Mouse (Mus musculus) CH12.LX (cell line): ENCODE results near the gene Evpl.

Experiments
- CTCF ChIP-seq, 2 experiments: IDR thresholded peaks in 1 of 2; conservative IDR thresholded peaks in 1 of 2; 2 replicates each; pipeline ENCODE4 v1.5.1; 2011 to 2012; ENCODE audit warnings: low read depth in 2 of 2, low read length in 2 of 2, improper control_type of control experiment in 1 of 2, inconsistent platforms in 1 of 2, mild to moderate bottlenecking in 1 of 2, moderate library complexity in 1 of 2
- MAZ ChIP-seq: IDR thresholded peaks from 2 replicates; pipeline ENCODE4 v1.6.1; 2012; ENCODE audit warnings: low read depth, mild to moderate bottlenecking, inconsistent platforms, low read length, improper control_type of control experiment, moderate library complexity
- MYC ChIP-seq: IDR thresholded peaks from 2 replicates; pipeline ENCODE4 v1.6.1; 2011; ENCODE audit warnings: low read depth, mild to moderate bottlenecking, improper control_type of control experiment, low read length
- POLR2A ChIP-seq: IDR thresholded peaks from 2 replicates; pipeline ENCODE4 v1.6.1; 2011; ENCODE audit warnings: low read depth, mild to moderate bottlenecking, improper control_type of control experiment, low read length
- POLR2AphosphoS2 ChIP-seq: IDR thresholded peaks from 2 replicates; pipeline ENCODE4 v1.6.1; 2011; ENCODE audit warnings: low read depth, low read length, improper control_type of control experiment

GRCm38 (mm10) chr11:116226414-116226813, 11.5 kb downstream of the Evpl start:
- TF ChIP-seq CTCF (conservative IDR thresholded peaks at IDR 0.05 in 1 of 2, IDR thresholded peaks at IDR 0.05 in 1 of 2; ENCODE audit: low read depth in 2 of 2, low read length in 2 of 2) (peak; percentile 71 to 99), MYC (peak; percentile 78; the same call in 1 of the 2 replicates), POLR2AphosphoS2 (no peak), POLR2A (no peak), MAZ (peak; percentile 79)
